Mouse (Mus musculus): Measurements from ENCODE around the gene Slc2a13. TPM values are rescaled to one million over a fixed set of nuclear protein-coding genes. Genes with fewer than 3 reads are reported as not detected.

The Slc2a13 gene
- 1 to 10 TPM; 2.4 TPM for total RNA-seq (2021)
- long read RNA-seq, experiment 1, full-length matches to known transcripts: 1 of 1 reads
- long read RNA-seq, experiment 1, partial matches to known transcripts: 0 of 1 reads
- long read RNA-seq, experiment 1, other reads (novel, unspliced or antisense): 0 of 1 reads
- long read RNA-seq, experiment 2: 0 reads

GRCm38 (mm10) chr15:91573111-91573538 lies at the start of gene Slc2a13:
Slc2a13 (minus strand) TSS chr15:91573261.
- intact Hi-C loops (cut with DNase I; ENCODE audit: low total_unique reads): loop anchor here (5.0 kb wide), 1 partner anchor 96 kb away; no protein-coding TSS in a partner anchor
- DNase-seq: peak; percentile 90

GRCm38 (mm10) chr15:91616016-91616415 lies 43.0 kb upstream of the Slc2a13 start:
- intact Hi-C loops (cut with DNase I; ENCODE audit: low total_unique reads): no loop called here
- no peak for DNase-seq

GRCm38 (mm10) chr15:91615532-91615931 lies 42.5 kb upstream of the Slc2a13 start:
- intact Hi-C loops (cut with DNase I; ENCODE audit: low total_unique reads): no loop called here
- DNase-seq: no peak

- no peak for DNase-seq
- intact Hi-C loops (cut with DNase I; ENCODE audit: low total_unique reads): no loop called here
Observed at GRCm38 (mm10) chr15:91613981-91614665, 41.1 kb upstream of the Slc2a13 start.

- peak; percentile 63 for DNase-seq
- intact Hi-C loops (cut with DNase I; ENCODE audit: low total_unique reads): loop anchor here (5.0 kb wide), 1 partner anchor 143 kb away; no protein-coding TSS in a partner anchor
Observed at GRCm38 (mm10) chr15:91609713-91610112, 36.7 kb upstream of the Slc2a13 start.

- DNase-seq: no peak
- intact Hi-C loops (cut with DNase I; ENCODE audit: low total_unique reads): loop anchor here (5.0 kb wide), 1 partner anchor 143 kb away; no protein-coding TSS in a partner anchor
Observed at GRCm38 (mm10) chr15:91608811-91609210, 35.8 kb upstream of the Slc2a13 start.

GRCm38 (mm10) chr15:91601197-91601596 lies 28.1 kb upstream of the Slc2a13 start:
- no peak for DNase-seq
- intact Hi-C loops (cut with DNase I; ENCODE audit: low total_unique reads): no loop called here

- intact Hi-C loops (cut with DNase I; ENCODE audit: low total_unique reads): no loop called here
- DNase-seq: no peak
Observed at GRCm38 (mm10) chr15:91597290-91597689, 24.2 kb upstream of the Slc2a13 start.

GRCm38 (mm10) chr15:91574492-91574891 lies 1.4 kb upstream of the Slc2a13 start:
- peak; percentile 83 for DNase-seq
- intact Hi-C loops (cut with DNase I; ENCODE audit: low total_unique reads): loop anchor here (5.0 kb wide), 1 partner anchor 97 kb away; no protein-coding TSS in a partner anchor

GRCm38 (mm10) chr15:91572421-91573069 lies 516 bp downstream of the Slc2a13 start:
- intact Hi-C loops (cut with DNase I; ENCODE audit: low total_unique reads): loop anchor here (5.0 kb wide), 1 partner anchor 95 kb away; no protein-coding TSS in a partner anchor
- peak; percentile 33 for DNase-seq

GRCm38 (mm10) chr15:91571981-91572380 lies 1.1 kb downstream of the Slc2a13 start:
- intact Hi-C loops (cut with DNase I; ENCODE audit: low total_unique reads): loop anchor here (5.0 kb wide), 1 partner anchor 95 kb away; no protein-coding TSS in a partner anchor
- DNase-seq: no peak

- no peak for DNase-seq
- intact Hi-C loops (cut with DNase I; ENCODE audit: low total_unique reads): no loop called here
Observed at GRCm38 (mm10) chr15:91566784-91567183, 6.3 kb downstream of the Slc2a13 start.

GRCm38 (mm10) chr15:91565025-91565605 lies 7.9 kb downstream of the Slc2a13 start:
- DNase-seq: no peak
- intact Hi-C loops (cut with DNase I; ENCODE audit: low total_unique reads): no loop called here

GRCm38 (mm10) chr15:91561728-91562127 lies 11.3 kb downstream of the Slc2a13 start:
- DNase-seq: no peak
- intact Hi-C loops (cut with DNase I; ENCODE audit: low total_unique reads): no loop called here

GRCm38 (mm10) chr15:91555336-91555736 lies 17.7 kb downstream of the Slc2a13 start:
- DNase-seq: no peak
- intact Hi-C loops (cut with DNase I; ENCODE audit: low total_unique reads): no loop called here

- no peak for DNase-seq
- intact Hi-C loops (cut with DNase I; ENCODE audit: low total_unique reads): no loop called here
Observed at GRCm38 (mm10) chr15:91548586-91549268, 24.3 kb downstream of the Slc2a13 start.

- DNase-seq: no peak
- intact Hi-C loops (cut with DNase I; ENCODE audit: low total_unique reads): no loop called here
Observed at GRCm38 (mm10) chr15:91544586-91544985, 28.5 kb downstream of the Slc2a13 start.

- intact Hi-C loops (cut with DNase I; ENCODE audit: low total_unique reads): no loop called here
- no peak for DNase-seq
Observed at GRCm38 (mm10) chr15:91538439-91538838, 34.6 kb downstream of the Slc2a13 start.

- intact Hi-C loops (cut with DNase I; ENCODE audit: low total_unique reads): no loop called here
- DNase-seq: no peak
Observed at GRCm38 (mm10) chr15:91526876-91527275, 46.2 kb downstream of the Slc2a13 start.
